Mouse (Mus musculus) ovary, adult 2 months (tissue): ENCODE data around the gene Cited1. TPM values are rescaled to one million over a fixed set of nuclear protein-coding genes. Genes with fewer than 3 reads are reported as not detected.

ENCODE experiments used
- polyA plus RNA-seq: library from polyadenylated mRNA; depleted of rRNA; stranded (reverse); fragments of >200 nt; gene quantifications from 2 replicates; pipeline ENCODE4 v1.2.3, GENCODE M21; 2012; rRNA removed

Gene Cited1
- polyA plus RNA-seq, result 22.3 and 27.1 TPM in 2 replicates

DNA sequence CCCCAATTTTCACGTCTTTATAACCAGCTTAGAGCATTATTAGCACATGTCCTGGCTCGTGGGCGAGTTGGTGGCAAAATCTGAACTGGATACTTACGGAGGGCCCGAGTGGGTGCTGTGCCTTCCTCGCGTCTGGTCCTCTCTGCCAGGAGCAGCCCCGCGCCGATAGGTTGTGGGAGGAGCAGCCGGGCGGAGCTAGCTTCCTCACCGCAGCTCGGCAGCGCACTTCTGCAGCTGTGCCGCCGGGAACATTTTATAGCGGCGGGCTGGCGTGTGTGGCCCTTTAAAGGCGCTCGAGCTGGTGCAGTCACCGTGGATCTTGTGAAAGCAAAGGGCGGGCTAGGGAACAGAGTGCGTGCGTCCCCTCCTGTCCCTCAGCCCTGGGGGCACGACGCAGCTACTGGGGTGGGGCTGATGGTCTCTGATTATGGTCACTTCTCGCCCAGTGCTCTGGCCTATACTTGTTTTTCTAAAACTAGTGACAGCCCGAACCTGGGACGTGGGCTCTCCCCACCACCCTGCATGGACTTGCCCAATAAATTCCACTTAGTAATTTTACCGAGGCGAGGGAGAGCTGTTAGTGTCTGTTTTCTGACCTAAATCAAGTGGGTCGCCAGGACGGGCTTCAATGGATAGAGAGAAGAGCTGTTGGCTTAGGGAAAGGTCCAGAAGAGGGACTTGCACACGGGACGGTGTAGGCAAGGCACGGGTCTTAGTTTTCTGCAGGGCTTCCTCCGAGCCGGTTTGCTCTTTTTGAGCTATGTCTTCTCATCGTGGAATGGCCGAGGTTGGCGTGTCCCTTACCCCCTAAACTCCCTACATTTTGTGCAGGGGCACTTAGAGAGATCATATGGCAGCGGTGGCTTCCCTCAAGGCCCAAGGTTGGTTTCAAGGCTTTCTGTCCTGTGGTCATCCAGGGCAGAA lies at the start of gene Cited1:
TSS of gene Cited1 (minus strand) at position 245 of the 924 bp plus-strand sequence.

Other genes starting within 250 kb of the Cited1 start
- gene Rtl5, start 180.9 kb downstream of the Cited1 start, polyA plus RNA-seq, result 6.0 and 6.5 TPM in 2 replicates
- gene Pin4, start 132.7 kb downstream of the Cited1 start, polyA plus RNA-seq, result 0.56 TPM in 1 of 2 replicates, not detected in the other
- 0.37 and 0.56 TPM in 2 replicates for gene Ercc6l, start 95.1 kb downstream of the Cited1 start, polyA plus RNA-seq
- 207 and 275 TPM in 2 replicates for gene Rps4x, start 62.8 kb downstream of the Cited1 start, polyA plus RNA-seq